Mouse (Mus musculus) olfactory bulb, adult 2 months (tissue): ENCODE data around the gene Trip11. TPM values are rescaled to one million over a fixed set of nuclear protein-coding genes. Genes with fewer than 3 reads are reported as not detected.

Source experiments
- H3K27ac ChIP-seq: fragments of 200-500 bp; 2 replicates; pipeline ENCODE4 v1.5.1; 2012; ENCODE audit warnings: low read depth, low read length; ENCODE audit not compliant: insufficient read depth
- H3K4me1 ChIP-seq: fragments of 200-500 bp; 2 replicates; pipeline ENCODE4 v1.6.1; 2012; ENCODE audit warnings: low read length; ENCODE audit not compliant: control insufficient read depth, insufficient read depth
- H3K4me3 ChIP-seq: fragments of 200-500 bp; 2 replicates; pipeline ENCODE4 v1.5.1; 2012; ENCODE audit warnings: mild to moderate bottlenecking, low read depth, low read length, moderate library complexity; ENCODE audit not compliant: insufficient read depth
- CTCF ChIP-seq: fragments of 200-500 bp; IDR thresholded peaks from 2 replicates; pipeline ENCODE4 v1.5.1; 2012; ENCODE audit warnings: low read depth, mild to moderate bottlenecking, low read length, moderate library complexity; ENCODE audit not compliant: insufficient read depth
- POLR2A ChIP-seq: fragments of 200-500 bp; IDR thresholded peaks from 2 replicates; pipeline ENCODE4 v1.6.1; 2012; ENCODE audit warnings: mild to moderate bottlenecking, low read depth, low read length, moderate library complexity; ENCODE audit not compliant: insufficient read depth
- WGBS: fragments of 180-500 bp; shearing (Covaris S2); methylation state at CpG from one replicate; pipeline ENCODE4 v1.1.7; 2018; 5-methylcytosine and 5-hydroxymethylcytosine counted together
- polyA plus RNA-seq: library from polyadenylated mRNA; stranded (reverse); fragments of >200 nt; gene quantifications from 2 replicates; pipeline ENCODE4 v1.2.4, GENCODE M21; 2012; ENCODE audit warnings: low replicate concordance; ENCODE audit not compliant: missing spikeins, insufficient read depth, insufficient read length

The Trip11 gene
- polyA plus RNA-seq, 1 experiment = not detected

DNA sequence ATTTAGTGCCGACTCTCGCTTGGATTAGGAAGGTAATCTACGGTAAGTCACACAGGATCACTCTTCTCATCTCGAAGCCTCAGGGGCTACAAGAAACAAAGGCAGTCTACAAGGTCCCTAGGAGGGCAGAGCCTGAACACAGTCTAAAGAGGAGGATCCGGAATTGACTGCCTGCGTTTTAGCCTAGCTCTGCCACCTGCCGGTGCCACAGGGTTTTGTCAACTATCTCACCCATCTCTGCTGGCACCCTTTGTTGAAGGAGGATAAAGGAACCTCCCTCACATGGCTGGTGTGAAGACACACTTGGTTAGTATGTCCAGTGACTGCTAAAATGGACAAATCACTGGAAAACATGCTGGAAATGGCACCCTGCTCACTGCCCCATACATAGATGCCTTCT is 24.5 kb upstream of the Trip11 start:
- H3K4me3 ChIP-seq = no peak overlapping the region
- TF ChIP-seq POLR2A (no peak), CTCF (no peak)
- H3K4me1 ChIP-seq = no peaks in the 10 kb centered on the region
- H3K27ac ChIP-seq = no peak overlapping the region
- 80% methylated on average over 7 of the region's 7 CpGs for WGBS

DNA sequence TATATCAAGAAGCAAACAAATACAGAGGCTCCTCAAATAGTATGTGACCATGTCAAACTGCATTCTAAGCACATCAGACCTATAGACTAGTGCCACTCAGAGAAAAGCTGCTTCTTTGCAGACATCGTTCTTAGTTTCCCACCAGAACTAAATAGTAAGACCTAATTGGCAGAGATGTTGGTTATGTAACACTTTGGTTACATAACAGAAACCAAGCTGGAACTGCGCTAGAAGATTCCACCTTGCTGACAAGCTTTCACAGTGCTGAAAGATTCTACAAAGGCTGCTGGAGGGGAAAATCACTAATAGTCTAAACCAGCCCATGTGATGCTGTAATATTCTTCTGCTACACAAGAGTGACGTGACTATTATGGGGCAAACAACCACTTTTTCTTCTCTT is 22.2 kb upstream of the Trip11 start:
- no peak for TF ChIP-seq CTCF
- no peak for TF ChIP-seq POLR2A
- Histone ChIP-seq H3K4me1 (no peaks in the 10 kb centered on the region), H3K4me3 (no peak overlapping the region), H3K27ac (no peak overlapping the region)
- WGBS = 74% methylated on average over 3 of the region's 3 CpGs

DNA sequence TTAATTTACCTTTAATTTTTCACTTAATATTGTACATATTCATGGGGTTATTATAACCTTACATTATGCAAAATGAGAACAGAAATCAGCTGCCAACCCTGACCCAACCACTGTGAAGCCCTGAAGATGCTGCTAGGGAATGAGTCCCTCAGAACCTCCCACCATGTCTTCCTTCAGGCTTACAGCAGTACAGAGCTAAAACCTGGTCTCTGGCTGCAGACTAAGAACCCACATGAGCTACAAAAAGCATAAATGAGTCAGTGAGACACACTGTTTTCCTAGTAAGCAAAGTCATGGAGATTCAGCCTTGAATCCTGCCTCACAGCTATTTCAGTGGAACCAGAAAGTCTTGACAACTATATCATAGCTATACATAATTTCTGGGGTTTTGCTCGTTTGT is 15.4 kb upstream of the Trip11 start:
- WGBS = 80% methylated on average over 1 of the region's 1 CpGs
- no peaks in the 10 kb centered on the region for H3K4me1 ChIP-seq
- TF ChIP-seq POLR2A (no peak), CTCF (no peak)
- no peak overlapping the region for H3K4me3 ChIP-seq
- H3K27ac ChIP-seq = no peak overlapping the region

DNA sequence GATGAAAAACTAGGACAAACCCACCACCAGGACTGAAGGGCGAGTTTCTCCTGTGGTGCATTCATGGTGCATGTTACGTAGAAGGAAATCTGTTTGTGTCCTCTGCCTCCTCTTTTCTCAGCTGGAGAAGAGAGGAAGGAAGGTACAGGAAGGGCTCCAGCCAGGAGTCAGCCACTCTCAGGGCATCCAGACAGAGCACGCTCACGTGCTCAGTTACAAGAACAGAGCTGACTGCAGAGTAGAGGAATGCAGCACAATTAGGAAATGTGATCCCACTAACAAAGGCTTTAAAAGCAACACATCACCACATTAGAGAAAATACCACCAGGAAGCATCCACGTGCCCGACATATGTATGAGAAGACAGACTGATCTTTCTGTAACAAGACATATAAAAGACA is 9.2 kb upstream of the Trip11 start:
- Histone ChIP-seq H3K4me1 (no peaks in the 10 kb centered on the region), H3K27ac (no peak overlapping the region), H3K4me3 (no peak overlapping the region)
- TF ChIP-seq CTCF = no peak
- no peak for TF ChIP-seq POLR2A
- 84% methylated on average over 6 of the region's 6 CpGs for WGBS

DNA sequence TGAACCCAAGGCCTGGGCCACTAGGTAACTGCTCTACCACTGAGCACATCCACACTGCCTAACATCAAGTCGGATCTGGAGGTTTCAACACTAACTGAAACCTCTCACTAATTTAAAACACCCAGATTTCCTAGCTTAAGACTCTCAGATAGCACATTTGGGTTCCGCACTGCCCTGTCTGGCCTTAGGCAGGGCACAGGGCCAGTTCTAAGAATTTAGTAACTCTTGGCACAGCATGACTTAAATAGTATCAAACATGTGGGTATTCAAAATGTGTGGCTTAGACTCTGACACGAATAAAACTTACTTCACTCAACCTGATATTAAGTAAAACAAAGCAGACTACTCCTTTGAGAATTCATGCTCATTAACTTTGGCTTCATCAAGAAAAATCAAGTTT is 6.8 kb upstream of the Trip11 start:
- H3K27ac ChIP-seq = no peak overlapping the region
- no peaks in the 10 kb centered on the region for H3K4me1 ChIP-seq
- H3K4me3 ChIP-seq = no peak overlapping the region
- WGBS = 76% methylated on average over 3 of the region's 3 CpGs
- TF ChIP-seq CTCF = no peak
- no peak for TF ChIP-seq POLR2A

DNA sequence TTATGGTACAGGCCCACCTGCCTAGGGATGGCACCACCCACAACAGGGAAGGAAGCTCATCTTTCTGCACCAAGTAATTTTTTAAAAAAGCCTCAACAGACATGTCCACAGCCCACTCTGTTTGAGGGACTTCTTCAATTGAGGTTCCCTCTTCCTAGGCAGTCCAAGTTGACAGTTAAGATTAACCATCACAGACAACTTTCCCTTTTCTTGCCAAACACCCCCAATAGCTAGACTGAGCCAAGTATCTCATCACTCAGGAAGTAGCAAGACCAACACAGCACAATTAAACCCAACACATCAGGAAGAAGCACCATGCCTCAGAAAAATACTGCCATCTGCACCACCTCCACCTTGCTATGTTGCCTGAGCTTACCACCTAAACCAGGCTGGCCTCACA is 4.1 kb upstream of the Trip11 start:
- Histone ChIP-seq H3K4me1 (no peaks in the 10 kb centered on the region), H3K27ac (no peak overlapping the region), H3K4me3 (no peak overlapping the region)
- no peak for TF ChIP-seq POLR2A
- TF ChIP-seq CTCF = no peak

DNA sequence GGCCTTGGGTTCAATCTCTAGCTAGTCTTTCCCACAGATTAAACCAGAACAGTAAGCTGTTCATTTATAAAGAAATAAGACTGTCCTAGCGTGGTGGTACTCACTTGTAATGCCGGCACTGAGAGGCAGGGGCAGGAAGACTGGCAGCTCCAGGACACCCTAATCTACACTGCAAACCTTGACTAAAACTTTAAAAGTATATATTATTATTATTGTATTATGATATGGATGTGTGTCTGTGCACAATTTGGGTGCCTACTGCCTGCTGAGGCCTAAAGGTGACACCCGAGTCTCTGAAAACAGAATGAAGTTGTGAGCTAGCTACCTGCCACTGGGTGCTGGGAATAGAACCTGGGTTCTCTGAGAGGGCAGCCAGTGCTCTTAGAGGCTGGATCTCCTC is 1.7 kb downstream of the Trip11 start:
- TF ChIP-seq POLR2A = no peak
- no peak for TF ChIP-seq CTCF
- H3K4me3 ChIP-seq = no peak overlapping the region
- H3K27ac ChIP-seq = no peak overlapping the region
- H3K4me1 ChIP-seq = 0 out of 2 replicates have a peak, but pooled peaks cover 5% of the 10 kb centered on the region
- 63% methylated on average over 3 of the region's 3 CpGs for WGBS

DNA sequence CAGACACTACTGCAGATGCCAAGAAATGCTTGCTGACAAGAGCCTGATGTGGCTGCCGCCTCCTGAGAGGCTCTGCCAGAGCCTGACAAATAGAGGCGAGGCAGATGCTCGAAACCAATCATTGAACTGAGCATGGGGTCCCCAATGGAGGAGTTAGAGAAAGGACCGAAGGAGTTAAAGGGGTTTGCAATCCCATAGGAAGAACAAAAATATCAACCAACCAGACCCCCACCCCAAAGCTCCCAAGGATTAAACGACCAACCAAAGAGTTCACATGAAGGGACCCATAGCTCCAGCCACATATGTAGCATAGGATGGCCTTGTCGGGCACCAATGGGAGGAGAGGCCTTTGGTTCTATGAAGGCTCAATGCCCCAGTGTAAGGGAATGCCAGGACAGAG is 2.7 kb downstream of the Trip11 start:
- Histone ChIP-seq H3K4me1 (0 out of 2 replicates have a peak, but pooled peaks cover 5% of the 10 kb centered on the region), H3K4me3 (no peak overlapping the region), H3K27ac (no peak overlapping the region)
- WGBS = 89% methylated on average over 6 of the region's 6 CpGs
- TF ChIP-seq POLR2A (no peak), CTCF (no peak)

DNA sequence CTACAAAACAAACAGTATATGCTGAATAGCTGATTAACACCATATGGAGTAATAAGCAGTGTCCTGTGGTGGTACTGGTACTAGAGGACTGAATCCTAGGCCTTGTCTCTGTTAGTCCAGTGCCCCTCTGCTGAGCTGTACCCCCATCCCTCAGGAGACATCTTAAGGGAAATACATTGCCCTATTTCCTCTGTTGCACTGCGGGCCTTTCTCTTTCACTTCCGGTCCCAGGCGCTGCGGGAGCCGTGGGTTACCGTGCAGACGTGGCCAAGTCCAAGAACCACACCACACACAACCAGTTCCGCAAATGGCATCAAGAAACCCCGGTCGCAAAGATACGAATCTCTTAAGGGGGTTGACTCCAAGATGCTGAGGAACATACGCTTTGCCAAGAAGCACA is 7.2 kb downstream of the Trip11 start:
- no peak overlapping the region for H3K27ac ChIP-seq
- TF ChIP-seq CTCF = no peak
- TF ChIP-seq POLR2A = no peak
- WGBS = 90% methylated on average over 12 of the region's 12 CpGs

DNA sequence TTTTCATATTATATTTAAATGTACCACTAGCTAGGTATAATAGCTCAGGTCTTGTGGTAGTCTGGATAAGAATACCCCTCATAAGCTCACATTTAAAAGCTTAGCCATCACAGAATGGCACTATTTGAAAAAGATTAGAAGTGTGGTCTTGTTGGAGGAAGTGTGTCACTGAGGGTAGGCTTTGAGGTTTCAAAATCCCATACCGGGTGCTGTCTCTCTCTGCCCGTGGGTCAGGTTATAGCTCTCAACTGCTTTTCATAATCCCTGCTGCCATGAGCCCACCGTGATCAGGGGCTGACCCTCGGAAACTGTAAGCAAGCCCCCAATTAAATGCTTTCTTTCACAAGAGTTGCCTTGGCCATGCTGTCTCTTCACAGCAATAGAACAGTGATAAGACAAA is 8.2 kb downstream of the Trip11 start:
- TF ChIP-seq CTCF = no peak
- no peak overlapping the region for H3K27ac ChIP-seq
- H3K4me1 ChIP-seq = no peaks in the 10 kb centered on the region
- 83% methylated on average over 4 of the region's 4 CpGs for WGBS
- no peak overlapping the region for H3K4me3 ChIP-seq

More for the DNA sequence above, 7.2 kb downstream of the Trip11 start:
- H3K4me3 ChIP-seq = no peak overlapping the region
- 0 out of 2 replicates have a peak, but pooled peaks cover 5% of the 10 kb centered on the region for H3K4me1 ChIP-seq

DNA sequence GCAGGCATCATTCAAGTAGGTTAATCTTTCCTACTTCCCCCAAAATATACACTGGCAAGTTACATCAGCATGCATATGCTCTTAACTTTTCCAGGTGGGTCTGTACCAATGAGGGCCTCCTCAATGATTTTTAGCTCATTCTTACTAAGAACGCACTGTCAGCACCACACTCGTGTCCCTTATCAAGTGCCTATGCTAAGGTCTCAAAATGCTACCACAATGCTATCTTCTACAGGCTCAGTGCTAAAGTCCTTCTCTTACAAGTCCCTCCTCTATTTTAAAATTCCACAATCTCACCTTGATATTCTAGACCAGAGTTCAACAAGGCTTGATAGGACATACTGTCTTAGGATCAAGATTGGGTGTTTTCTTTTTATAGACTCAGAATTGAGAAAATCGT is 8.9 kb downstream of the Trip11 start:
- TF ChIP-seq CTCF (no peak), POLR2A (no peak)
- Histone ChIP-seq H3K27ac (no peak overlapping the region), H3K4me1 (no peaks in the 10 kb centered on the region), H3K4me3 (no peak overlapping the region)
- 93% methylated on average over 3 of the region's 3 CpGs for WGBS
